Mouse (Mus musculus) myocyte (in vitro differentiated cells): ENCODE measurements around the gene Abca7.

ENCODE experiments used
- CEBPB ChIP-seq: IDR thresholded peaks from 2 replicates; pipeline ENCODE4 v1.6.1; 2011; ENCODE audit warnings: mild to moderate bottlenecking, moderate library complexity; ENCODE audit not compliant: poor library complexity, insufficient read depth, severe bottlenecking
- E2F4 ChIP-seq: IDR thresholded peaks from one replicate; pipeline ENCODE4 v1.6.1; 2011; ENCODE audit warnings: mild to moderate bottlenecking, control low read depth, moderate library complexity; ENCODE audit not compliant: insufficient read depth
- MAX ChIP-seq: IDR thresholded peaks from one replicate; pipeline ENCODE4 v1.6.1; 2011; ENCODE audit warnings: low read depth, mild to moderate bottlenecking, control low read depth
- POLR2A ChIP-seq: IDR thresholded peaks from one replicate; pipeline ENCODE4 v1.6.1; 2011; ENCODE audit warnings: low read depth, mild to moderate bottlenecking, control low read depth, moderate library complexity; ENCODE audit not compliant: insufficient read length
- POLR2AphosphoS2 ChIP-seq: IDR thresholded peaks from one replicate; pipeline ENCODE4 v1.6.1; 2011; ENCODE audit warnings: low read depth, control low read depth; ENCODE audit not compliant: insufficient read length
- TCF12 ChIP-seq: IDR thresholded peaks from one replicate; pipeline ENCODE4 v1.6.1; 2011; ENCODE audit warnings: mild to moderate bottlenecking, control low read depth; ENCODE audit not compliant: poor library complexity, insufficient read depth, severe bottlenecking
- USF1 ChIP-seq: IDR thresholded peaks from one replicate; pipeline ENCODE4 v1.6.1; 2011; ENCODE audit warnings: low read depth, mild to moderate bottlenecking, control low read depth, moderate library complexity

GRCm38 (mm10) chr10:79969124-79969568, 27.1 kb upstream of the Abca7 start:
- no peak for TF ChIP-seq E2F4
- no peak for TF ChIP-seq POLR2A
- no peak for TF ChIP-seq POLR2AphosphoS2
- TF ChIP-seq MAX: no peak
- no peak for TF ChIP-seq CEBPB
- no peak for TF ChIP-seq USF1
- no peak for TF ChIP-seq TCF12
